Mouse (Mus musculus) heart, adult 2 months (tissue): Measurements from ENCODE around the gene Actr6. TPM values are rescaled to one million over a fixed set of nuclear protein-coding genes. Genes with fewer than 3 reads are reported as not detected.

Source experiments
- DNase-seq, 2 experiments: peaks; one replicate each; pipeline ENCODE4 v3.0.0; 2021
- H3K27ac ChIP-seq: fragments of 200-600 bp; 2 replicates; pipeline ENCODE4 v1.8.1; 2022
- H3K27me3 ChIP-seq: fragments of 200-500 bp; 2 replicates; pipeline ENCODE4 v1.6.1; 2012; ENCODE audit warnings: mild to moderate bottlenecking, low read length, inconsistent platforms, mixed read lengths; ENCODE audit not compliant: control insufficient read depth, insufficient read depth
- H3K36me3 ChIP-seq: fragments of 200-500 bp; 2 replicates; pipeline ENCODE4 v1.6.1; 2012; ENCODE audit warnings: low read length, inconsistent platforms; ENCODE audit not compliant: control insufficient read depth, insufficient read depth
- H3K4me1 ChIP-seq: fragments of 200-500 bp; 2 replicates; pipeline ENCODE4 v1.6.1; 2011; ENCODE audit warnings: low read length; ENCODE audit not compliant: control insufficient read depth, insufficient read depth
- H3K4me3 ChIP-seq: fragments of 200-600 bp; 2 replicates; pipeline ENCODE4 v1.8.1; 2022
- H3K79me2 ChIP-seq: fragments of 200-500 bp; replicated peaks from 2 replicates; pipeline ENCODE4 v1.6.1; 2012; ENCODE audit warnings: mild to moderate bottlenecking, inconsistent platforms, low read length, moderate library complexity, mixed read lengths; ENCODE audit not compliant: control insufficient read depth, insufficient read depth
- H3K9ac ChIP-seq: fragments of 200-500 bp; 2 replicates; pipeline ENCODE4 v1.6.1; 2012; ENCODE audit warnings: low read depth, mild to moderate bottlenecking, control low read depth, inconsistent platforms, low read length, mixed read lengths
- CTCF ChIP-seq: fragments of 200-600 bp; IDR thresholded peaks from 2 replicates; pipeline ENCODE4 v1.8.1; 2022; ENCODE audit warnings: antibody characterized with exemption, mild to moderate bottlenecking, moderate library complexity
- EP300 ChIP-seq: fragments of 200-500 bp; IDR thresholded peaks from 2 replicates; pipeline ENCODE4 v1.6.1; 2011; ENCODE audit warnings: low read depth, low read length, control low read depth; ENCODE audit not compliant: insufficient read depth
- POLR2A ChIP-seq: fragments of 200-500 bp; IDR thresholded peaks from 2 replicates; pipeline ENCODE4 v1.6.1; 2011; ENCODE audit warnings: mild to moderate bottlenecking, low read depth, low read length, control low read depth; ENCODE audit not compliant: insufficient read depth
- WGBS: fragments of 180-500 bp; shearing (Covaris S2); methylation state at CpG from one replicate; pipeline ENCODE4 v1.1.7; 2018; 5-methylcytosine and 5-hydroxymethylcytosine counted together
- intact Hi-C: fragments of 180-260 bp; cut with DNase I; formaldehyde crosslinking; loops from one replicate; pipeline ENCODE4 v1.15.1; 2025
- polyA plus RNA-seq: library from polyadenylated mRNA; depleted of rRNA; stranded (reverse); fragments of >200 nt; gene quantifications from 2 replicates; pipeline ENCODE4 v1.2.3, GENCODE M21; 2012
- total RNA-seq, 2 experiments: library from RNA; stranded (reverse); gene quantifications; 2 replicates each; pipeline ENCODE4 v1.2.3; 2021

Actr6 gene
- total and polyA plus RNA-seq, 3 experiments, result 1.5 to 13.4 (median 12.2) TPM

DNA sequence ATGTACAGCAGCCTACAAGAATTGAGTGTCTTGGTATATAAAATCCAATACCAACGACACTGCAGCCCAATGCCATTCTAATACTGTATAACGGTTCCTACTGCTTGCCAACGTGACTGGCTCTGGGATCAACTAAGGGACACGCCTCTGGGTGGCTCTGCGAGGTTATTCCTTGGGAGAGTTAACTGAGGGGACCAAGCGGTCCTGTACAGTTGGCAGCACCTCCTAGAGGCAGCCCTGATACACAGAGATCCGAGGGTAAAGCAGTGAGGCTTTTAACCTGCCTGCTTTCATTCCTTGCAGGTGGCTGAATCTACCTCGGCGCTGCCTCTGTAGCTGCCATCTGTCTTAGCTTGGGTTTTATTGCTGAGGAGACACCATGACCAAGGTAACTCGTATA, 49.1 kb downstream of the Actr6 start:
- Histone ChIP-seq H3K36me3 (peaks cover 2% of the 10 kb centered on the region; the same call in 1 of the 2 replicates), H3K27ac (no peak overlapping the region), H3K9ac (no peak overlapping the region), H3K27me3 (no peaks in the 10 kb centered on the region), H3K4me1 (no peaks in the 10 kb centered on the region; the same call in 1 of the 2 replicates), H3K4me3 (no peak overlapping the region), H3K79me2 (peaks cover 6% of the 10 kb centered on the region)
- intact Hi-C loops, result no loop called here
- 82% methylated on average over 10 of the region's 10 CpGs for WGBS
- DNase-seq, result no peak
- TF ChIP-seq POLR2A, result no peak
- no peak for TF ChIP-seq CTCF
- no peak for TF ChIP-seq EP300

DNA sequence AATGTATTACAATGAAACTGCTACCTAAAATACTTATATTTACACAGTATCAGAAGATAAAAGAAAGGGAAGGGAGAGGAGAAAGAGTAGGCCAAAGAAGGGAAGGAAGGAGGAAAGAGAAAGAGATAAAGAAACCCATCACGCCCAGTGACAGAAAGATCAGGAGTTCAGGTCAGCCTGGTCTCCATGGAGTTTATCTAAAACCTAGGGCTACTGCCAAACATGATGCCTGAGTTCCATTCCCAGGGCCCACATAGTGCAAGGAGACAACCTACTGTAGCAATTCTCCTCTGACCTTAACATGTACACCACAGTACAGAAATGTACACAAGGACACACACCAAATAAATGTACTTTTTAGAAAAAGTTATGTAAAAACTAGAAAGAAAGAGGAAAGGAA, 49.9 kb downstream of the Actr6 start:
- intact Hi-C loops, result no loop called here
- H3K27me3 ChIP-seq, result no peaks in the 10 kb centered on the region

DNA sequence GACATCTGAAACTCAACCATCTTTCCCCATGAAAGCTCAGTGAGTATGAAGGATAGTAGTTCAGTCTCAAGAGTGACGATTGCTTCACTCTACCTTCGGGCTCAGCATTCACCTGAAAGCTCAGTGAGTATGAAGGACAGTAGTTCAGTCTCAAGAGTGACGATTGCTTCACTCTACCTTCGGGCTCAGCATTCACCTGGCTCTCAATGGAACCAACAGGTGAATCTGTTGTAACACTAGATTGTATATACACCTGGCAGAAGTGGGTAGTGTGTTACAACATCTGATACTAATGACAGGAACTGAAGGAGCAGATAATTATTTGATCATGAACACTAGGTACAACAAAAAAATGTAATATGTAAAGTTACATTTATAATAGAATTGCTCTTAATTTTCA, 50.4 kb downstream of the Actr6 start:
- no peak for DNase-seq
- Histone ChIP-seq H3K79me2 (peaks cover 7% of the 10 kb centered on the region), H3K27me3 (no peaks in the 10 kb centered on the region), H3K36me3 (peaks cover 2% of the 10 kb centered on the region; the same call in 1 of the 2 replicates), H3K9ac (no peak overlapping the region), H3K4me3 (no peak overlapping the region), H3K27ac (no peak overlapping the region), H3K4me1 (no peaks in the 10 kb centered on the region; the same call in 1 of the 2 replicates)
- no peak for TF ChIP-seq POLR2A
- no peak for TF ChIP-seq CTCF
- no peak for TF ChIP-seq EP300
- 95% methylated on average over 4 of the region's 4 CpGs for WGBS
- intact Hi-C loops, result no loop called here

More for the DNA sequence above, 49.9 kb downstream of the Actr6 start:
- WGBS, result 24% methylated on average over 1 of the region's 1 CpGs
- Histone ChIP-seq H3K27ac (no peak overlapping the region), H3K9ac (no peak overlapping the region), H3K79me2 (peaks cover 6% of the 10 kb centered on the region), H3K4me3 (no peak overlapping the region), H3K36me3 (peaks cover 2% of the 10 kb centered on the region; the same call in 1 of the 2 replicates), H3K4me1 (no peaks in the 10 kb centered on the region; the same call in 1 of the 2 replicates)
- TF ChIP-seq POLR2A, result no peak
- no peak for TF ChIP-seq CTCF
- TF ChIP-seq EP300, result no peak
- DNase-seq, result no peak

DNA sequence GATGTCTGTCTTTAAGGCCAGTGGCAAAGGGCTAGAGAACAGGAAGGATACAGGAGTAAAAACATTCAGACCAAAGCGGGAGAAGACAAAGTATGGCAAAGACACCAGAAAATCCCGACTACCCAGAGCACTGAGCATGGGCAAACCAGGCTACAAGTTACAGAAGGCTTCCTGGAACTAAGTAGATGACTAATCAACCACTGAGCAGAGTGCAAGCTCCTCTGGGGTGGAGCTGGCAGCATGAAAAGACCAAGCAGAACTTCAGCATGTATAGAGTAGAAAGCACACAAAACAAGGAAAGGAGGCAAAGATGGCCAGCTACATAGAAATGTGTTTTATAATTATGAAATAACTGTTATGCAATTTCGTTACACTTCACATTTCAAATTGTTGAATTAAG, 51.6 kb downstream of the Actr6 start:
- WGBS, result 66% methylated on average over 3 of the region's 3 CpGs
- intact Hi-C loops, result no loop called here
- TF ChIP-seq EP300 (no peak), CTCF (no peak), POLR2A (no peak)
- Histone ChIP-seq H3K9ac (no peak overlapping the region), H3K27me3 (no peaks in the 10 kb centered on the region), H3K79me2 (peaks cover 9% of the 10 kb centered on the region), H3K36me3 (peaks cover 2% of the 10 kb centered on the region; the same call in 1 of the 2 replicates), H3K4me1 (no peaks in the 10 kb centered on the region; the same call in 1 of the 2 replicates), H3K4me3 (no peak overlapping the region), H3K27ac (no peak overlapping the region)
- no peak for DNase-seq

DNA sequence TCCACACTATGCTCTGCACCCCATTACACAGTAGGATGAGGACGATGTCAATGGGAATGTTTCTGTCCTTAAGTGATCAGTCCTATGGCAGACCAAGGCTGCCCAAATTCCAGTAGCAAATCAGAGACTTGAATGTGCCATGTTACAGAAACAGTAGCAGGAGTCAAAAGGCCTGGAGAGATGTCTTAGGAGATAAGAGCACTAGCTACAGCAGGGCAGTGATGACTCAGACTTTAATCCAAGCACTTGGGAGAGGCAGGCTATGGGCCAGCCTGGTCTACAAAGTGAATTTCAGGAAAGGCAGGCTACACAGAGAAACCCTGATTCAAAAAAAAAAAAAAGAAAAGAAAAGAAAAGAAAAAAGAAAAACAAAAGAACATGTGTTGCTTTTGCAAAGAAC, 52.6 kb downstream of the Actr6 start:
- H3K4me1 ChIP-seq, result no peaks in the 10 kb centered on the region; the same call in 1 of the 2 replicates
- H3K36me3 ChIP-seq, result no peaks in the 10 kb centered on the region
- TF ChIP-seq EP300 (no peak), CTCF (no peak), POLR2A (no peak)
- H3K27ac ChIP-seq, result no peak overlapping the region
- H3K4me3 ChIP-seq, result no peak overlapping the region
- intact Hi-C loops, result no loop called here
- no peak overlapping the region for H3K9ac ChIP-seq
- 90% methylated on average over 1 of the region's 1 CpGs for WGBS
- no peaks in the 10 kb centered on the region for H3K27me3 ChIP-seq
- H3K79me2 ChIP-seq, result peaks cover 9% of the 10 kb centered on the region
- DNase-seq, result no peak

DNA sequence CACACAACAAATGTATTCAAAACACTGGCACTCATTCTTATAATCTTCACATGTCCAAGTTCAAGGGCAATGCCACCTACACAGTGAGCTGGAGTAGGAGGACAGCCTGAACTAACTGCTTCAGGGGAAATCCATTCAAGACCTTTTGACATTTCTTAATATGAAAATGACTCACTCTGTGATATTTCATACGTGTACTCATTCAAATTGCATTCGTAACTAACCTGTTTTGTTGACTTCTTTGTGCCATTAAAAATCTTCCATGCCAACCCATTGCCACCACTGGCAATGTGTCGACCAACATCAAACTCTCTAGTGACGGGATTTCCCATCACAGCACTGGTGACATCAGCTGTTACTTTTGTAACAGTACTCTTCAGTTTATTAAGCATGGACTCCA, 54.0 kb downstream of the Actr6 start:
- intact Hi-C loops, result no loop called here

More for the DNA sequence above, 54.0 kb downstream of the Actr6 start:
- H3K79me2 ChIP-seq, result peaks cover 6% of the 10 kb centered on the region
- no peak for TF ChIP-seq EP300
- TF ChIP-seq CTCF, result no peak
- no peak for TF ChIP-seq POLR2A
- no peaks in the 10 kb centered on the region for H3K27me3 ChIP-seq
- WGBS, result 94% methylated on average over 4 of the region's 4 CpGs
- H3K36me3 ChIP-seq, result no peaks in the 10 kb centered on the region
- no peak for DNase-seq
- no peak overlapping the region for H3K9ac ChIP-seq
- no peaks in the 10 kb centered on the region; the same call in 1 of the 2 replicates for H3K4me1 ChIP-seq
- no peak overlapping the region for H3K27ac ChIP-seq
- no peak overlapping the region for H3K4me3 ChIP-seq
